Mouse (Mus musculus) lung, postnatal 0 days (tissue): ENCODE results near the gene Fggy. TPM values are rescaled to one million over a fixed set of nuclear protein-coding genes. Genes with fewer than 3 reads are reported as not detected.

Experiments used
- ATAC-seq: fragments of 200-750 bp; cut with Nextera tagmentation; 2 replicates; pipeline ENCODE4 v1.8.0; 2017; ENCODE audit warnings: moderate library complexity
- DNase-seq: peaks from one replicate; pipeline ENCODE4 v3.0.0-alpha.2; 2016; ENCODE audit warnings: low spot score
- H3K27ac ChIP-seq: fragments of 300-500 bp; sonication (generic); 2 replicates; pipeline ENCODE4 v1.5.1; 2014; ENCODE audit warnings: antibody characterized with exemption, mild to moderate bottlenecking, low read length, mixed read lengths
- H3K27me3 ChIP-seq: fragments of 300-500 bp; sonication (generic); replicated peaks from 2 replicates; pipeline ENCODE4 v1.6.1; 2014; ENCODE audit warnings: low read length, mixed read lengths; ENCODE audit not compliant: insufficient read depth
- H3K36me3 ChIP-seq: fragments of 300-500 bp; sonication (generic); 2 replicates; pipeline ENCODE4 v1.6.1; 2014; ENCODE audit warnings: low read length, mixed read lengths; ENCODE audit not compliant: insufficient read depth
- H3K4me1 ChIP-seq: fragments of 300-500 bp; sonication (generic); 2 replicates; pipeline ENCODE4 v1.6.1; 2014; ENCODE audit warnings: antibody characterized with exemption, low read depth, low read length, mixed read lengths; ENCODE audit not compliant: insufficient read depth
- H3K4me2 ChIP-seq: fragments of 300-500 bp; sonication (generic); replicated peaks from 2 replicates; pipeline ENCODE4 v1.6.1; 2014; ENCODE audit warnings: low read depth, mild to moderate bottlenecking, low read length, moderate library complexity, mixed read lengths
- H3K4me3 ChIP-seq: fragments of 300-500 bp; sonication (generic); 2 replicates; pipeline ENCODE4 v1.5.1; 2014; ENCODE audit warnings: low read depth, low read length
- H3K9ac ChIP-seq: fragments of 300-500 bp; sonication (generic); replicated peaks from 2 replicates; pipeline ENCODE4 v1.6.1; 2014; ENCODE audit warnings: low read depth, mild to moderate bottlenecking
- H3K9me3 ChIP-seq: fragments of 300-500 bp; sonication (generic); 2 replicates; pipeline ENCODE4 v1.6.1; 2016; ENCODE audit warnings: low read length, mixed read lengths
- CTCF ChIP-seq: IDR thresholded peaks from 2 replicates; pipeline ENCODE4 v1.5.1; 2016; ENCODE audit warnings: antibody characterized with exemption, mild to moderate bottlenecking
- EP300 ChIP-seq: IDR thresholded peaks from 2 replicates; pipeline ENCODE4 v1.6.1; 2016; ENCODE audit warnings: antibody characterized with exemption, mild to moderate bottlenecking, control low read depth
- WGBS: fragments of 180-500 bp; shearing (Covaris S2); extraction: QIAGEN DNeasy Blood & Tissue Kit; methylation state at CpG from one replicate; pipeline ENCODE4 v1.1.7; 2014; 5-methylcytosine and 5-hydroxymethylcytosine counted together
- polyA plus RNA-seq: library from polyadenylated mRNA; unstranded; fragments of >200 nt; fragmentation: Nextera tagmentation; extraction: Ambion mirVana; gene quantifications from 2 replicates; pipeline ENCODE4 v1.2.1, GENCODE M21; 2015

The Fggy gene
- polyA plus RNA-seq, 1 experiment from 2014 or later = 6.2 TPM

DNA sequence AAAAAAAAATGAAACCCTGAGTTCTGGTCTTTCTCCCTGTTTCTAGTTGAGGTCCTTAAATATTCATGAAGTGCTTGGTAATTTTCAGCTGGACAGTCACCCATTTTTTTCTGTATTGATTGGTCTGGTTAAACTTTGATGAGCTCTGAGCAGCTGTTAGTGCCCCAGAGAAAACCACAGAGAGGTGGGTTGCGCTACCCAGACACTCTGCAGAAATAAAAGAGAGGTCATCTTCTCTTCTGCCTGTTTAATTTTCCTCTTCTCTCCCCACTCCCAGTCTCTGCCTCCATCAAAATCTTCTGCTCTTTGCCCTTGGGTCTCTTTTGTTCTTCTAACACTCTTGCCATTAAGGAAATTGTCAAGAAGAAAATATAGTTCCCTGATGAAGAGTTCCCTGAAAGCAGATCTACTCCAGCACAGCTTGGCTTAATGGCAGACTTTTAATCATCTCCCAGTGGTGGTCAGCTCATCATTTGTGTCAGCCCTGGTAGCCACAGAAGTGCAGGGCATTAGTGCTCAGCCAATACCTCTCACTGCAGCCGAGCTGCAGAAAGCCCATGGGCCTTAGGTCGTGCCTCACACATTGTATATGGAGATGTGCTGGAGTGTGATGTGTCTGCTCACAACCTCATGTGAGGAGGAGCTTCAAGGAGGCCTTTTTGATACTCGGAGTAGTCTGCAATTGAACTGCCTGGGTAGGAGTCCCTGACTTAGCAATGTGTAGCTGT is 29.1 kb downstream of the Fggy start:
- TF ChIP-seq CTCF = no peak
- TF ChIP-seq EP300 = no peak
- H3K4me2 ChIP-seq = no peak overlapping the region
- H3K9ac ChIP-seq = no peak overlapping the region
- H3K27ac ChIP-seq = no peak overlapping the region
- H3K27me3 ChIP-seq = no peaks in the 10 kb centered on the region
- ATAC-seq (no peak), DNase-seq (no peak)
- H3K4me1 ChIP-seq = no peaks in the 10 kb centered on the region
- 68% methylated on average over 4 of the region's 4 CpGs for WGBS
- H3K36me3 ChIP-seq = no peaks in the 10 kb centered on the region
- H3K4me3 ChIP-seq = no peak overlapping the region
- no peaks in the 10 kb centered on the region for H3K9me3 ChIP-seq

DNA sequence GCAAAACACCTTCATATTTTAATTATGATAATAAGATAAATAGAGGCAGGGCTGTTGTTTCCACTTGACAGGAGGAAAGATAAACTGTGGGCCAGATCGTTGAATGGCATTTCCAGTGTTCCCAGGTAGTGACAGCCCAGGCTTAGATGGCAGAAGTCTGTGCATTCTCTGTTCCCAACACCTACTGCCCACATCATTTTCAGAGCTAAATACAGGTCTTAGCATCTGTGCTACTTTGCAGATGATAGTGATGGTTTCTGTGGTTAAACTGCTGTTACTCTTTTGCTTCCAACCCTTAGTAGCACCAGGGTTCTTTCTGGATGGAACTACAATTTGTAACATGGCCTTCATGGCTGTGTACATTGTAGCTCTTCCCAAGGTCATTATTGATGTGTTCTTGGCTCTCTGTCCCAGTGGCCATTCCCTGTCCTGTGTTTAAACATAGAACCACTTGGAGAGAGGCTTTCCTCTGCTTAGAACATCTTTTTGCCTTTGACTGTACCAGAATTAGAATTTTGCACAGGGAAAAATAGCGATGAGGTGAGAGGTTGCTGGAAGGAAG is 31.5 kb downstream of the Fggy start:
- Histone ChIP-seq H3K9me3 (no peaks in the 10 kb centered on the region), H3K4me2 (no peak overlapping the region), H3K27me3 (no peaks in the 10 kb centered on the region), H3K9ac (no peak overlapping the region), H3K4me1 (no peaks in the 10 kb centered on the region), H3K4me3 (no peak overlapping the region), H3K27ac (no peak overlapping the region), H3K36me3 (no peaks in the 10 kb centered on the region)
- TF ChIP-seq CTCF (no peak), EP300 (no peak)
- ATAC-seq (no peak), DNase-seq (no peak)
- 66% methylated on average over 2 of the region's 2 CpGs for WGBS

- no peaks in the 10 kb centered on the region for H3K9me3 ChIP-seq
- H3K9ac ChIP-seq = no peak overlapping the region
- H3K36me3 ChIP-seq = no peaks in the 10 kb centered on the region
- 91% methylated on average over 3 of the region's 3 CpGs for WGBS
- no peak overlapping the region for H3K4me3 ChIP-seq
- no peak overlapping the region for H3K27ac ChIP-seq
- no peaks in the 10 kb centered on the region for H3K27me3 ChIP-seq
- DNase-seq = no peak
- no peak for ATAC-seq
- H3K4me1 ChIP-seq = no peaks in the 10 kb centered on the region
- TF ChIP-seq EP300 = no peak
- no peak for TF ChIP-seq CTCF
- H3K4me2 ChIP-seq = no peak overlapping the region
Measured at GRCm38 (mm10) chr4:95590878-95591277, 33.6 kb downstream of the Fggy start.

DNA sequence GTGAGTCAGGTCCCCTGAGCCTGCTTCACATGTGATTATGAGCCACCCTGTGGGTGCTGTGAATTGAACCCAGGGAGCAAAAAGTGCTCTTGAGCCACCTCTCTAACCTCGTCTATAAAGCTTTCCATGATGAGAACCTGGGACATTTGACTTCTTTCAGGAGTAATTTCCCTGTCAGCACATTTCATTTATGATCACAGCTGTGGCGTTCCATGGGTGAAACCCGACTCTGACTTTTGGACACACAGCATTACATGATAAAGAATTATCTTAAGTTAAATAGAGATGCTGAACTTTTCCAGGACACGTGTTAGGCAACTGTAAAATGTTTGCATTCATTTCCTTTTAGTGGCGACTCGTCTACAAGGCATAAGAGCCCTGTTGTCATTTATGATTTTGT is 39.9 kb downstream of the Fggy start:
- H3K4me2 ChIP-seq = no peak overlapping the region
- H3K27me3 ChIP-seq = no peaks in the 10 kb centered on the region
- ATAC-seq = no peak
- H3K27ac ChIP-seq = no peak overlapping the region
- no peak overlapping the region for H3K9ac ChIP-seq
- H3K4me1 ChIP-seq = no peaks in the 10 kb centered on the region
- no peaks in the 10 kb centered on the region for H3K9me3 ChIP-seq
- no peak for TF ChIP-seq EP300
- TF ChIP-seq CTCF = no peak
- no peak overlapping the region for H3K4me3 ChIP-seq
- WGBS = 60% methylated on average over 6 of the region's 6 CpGs
- H3K36me3 ChIP-seq = no peaks in the 10 kb centered on the region
- no peak for DNase-seq

GRCm38 (mm10) chr4:95601776-95602175 is 44.5 kb downstream of the Fggy start:
- H3K4me1 ChIP-seq = no peaks in the 10 kb centered on the region
- 67% methylated on average over 4 of the region's 4 CpGs for WGBS
- no peak overlapping the region for H3K27ac ChIP-seq
- H3K4me2 ChIP-seq = no peak overlapping the region
- H3K9me3 ChIP-seq = no peaks in the 10 kb centered on the region
- no peaks in the 10 kb centered on the region for H3K36me3 ChIP-seq
- no peak overlapping the region for H3K9ac ChIP-seq
- ATAC-seq (no peak), DNase-seq (no peak)
- no peak overlapping the region for H3K4me3 ChIP-seq
- TF ChIP-seq CTCF (no peak), EP300 (no peak)
- H3K27me3 ChIP-seq = no peaks in the 10 kb centered on the region

GRCm38 (mm10) chr4:95603254-95603653 is 45.9 kb downstream of the Fggy start:
- no peaks in the 10 kb centered on the region for H3K4me1 ChIP-seq
- no peak overlapping the region for H3K4me2 ChIP-seq
- DNase-seq = no peak
- H3K27ac ChIP-seq = no peak overlapping the region
- H3K9ac ChIP-seq = no peak overlapping the region
- no peak overlapping the region for H3K4me3 ChIP-seq
- H3K9me3 ChIP-seq = no peaks in the 10 kb centered on the region
- H3K27me3 ChIP-seq = no peaks in the 10 kb centered on the region
- WGBS = 75% methylated on average over 1 of the region's 1 CpGs
- TF ChIP-seq EP300 (no peak), CTCF (no peak)
- no peak for ATAC-seq
- H3K36me3 ChIP-seq = no peaks in the 10 kb centered on the region
